Mouse (Mus musculus) limb, embryonic 11.5 days (tissue): ENCODE results near the gene Rpgrip1l. TPM values are rescaled to one million over a fixed set of nuclear protein-coding genes. Genes with fewer than 3 reads are reported as not detected.

Source experiments
- ATAC-seq: fragments of 200-750 bp; cut with Nextera tagmentation; 2 replicates; pipeline ENCODE4 v1.8.0; 2017; ENCODE audit warnings: low read depth; ENCODE audit not compliant: insufficient number of reproducible peaks, low FRiP score, low TSS enrichment
- DNase-seq: peaks from one replicate; pipeline ENCODE4 v3.0.0-alpha.2; 2015; ENCODE audit warnings: low spot score
- H3K27ac ChIP-seq: fragments of 300-500 bp; sonication (generic); replicated peaks from 2 replicates; pipeline ENCODE4 v1.5.1; 2014; ENCODE audit warnings: low read depth, mild to moderate bottlenecking, low read length
- H3K27me3 ChIP-seq: fragments of 300-500 bp; sonication (generic); 2 replicates; pipeline ENCODE4 v1.6.1; 2014; ENCODE audit warnings: mild to moderate bottlenecking, low read length, mixed read lengths; ENCODE audit not compliant: control insufficient read depth, insufficient read depth
- H3K36me3 ChIP-seq: fragments of 300-500 bp; sonication (generic); 2 replicates; pipeline ENCODE4 v1.6.1; 2014; ENCODE audit warnings: mild to moderate bottlenecking, low read length, moderate library complexity, mixed read lengths; ENCODE audit not compliant: control insufficient read depth, insufficient read depth
- H3K4me1 ChIP-seq: fragments of 300-500 bp; sonication (generic); 2 replicates; pipeline ENCODE4 v1.6.1; 2014; ENCODE audit warnings: low read length, mixed read lengths; ENCODE audit not compliant: control insufficient read depth, insufficient read depth
- H3K4me2 ChIP-seq: fragments of 300-500 bp; sonication (generic); 2 replicates; pipeline ENCODE4 v1.6.1; 2014; ENCODE audit warnings: low read depth, mild to moderate bottlenecking, moderate library complexity; ENCODE audit not compliant: severe bottlenecking
- H3K4me3 ChIP-seq: fragments of 300-500 bp; sonication (generic); 2 replicates; pipeline ENCODE4 v1.5.1; 2014; ENCODE audit warnings: low read depth, low read length
- H3K9ac ChIP-seq: fragments of 300-500 bp; sonication (generic); 2 replicates; pipeline ENCODE4 v1.6.1; 2014; ENCODE audit warnings: mild to moderate bottlenecking, low read length
- H3K9me3 ChIP-seq: fragments of 300-500 bp; sonication (generic); 2 replicates; pipeline ENCODE4 v1.6.1; 2016; ENCODE audit warnings: low read length; ENCODE audit not compliant: control insufficient read depth
- WGBS: fragments of 180-500 bp; shearing (Covaris S2); extraction: QIAGEN DNeasy Blood & Tissue Kit; methylation state at CpG from one replicate; pipeline ENCODE4 v1.1.7; 2014; 5-methylcytosine and 5-hydroxymethylcytosine counted together
- polyA plus RNA-seq: library from polyadenylated mRNA; unstranded; fragments of >200 nt; fragmentation: Nextera tagmentation; extraction: Ambion mirVana; gene quantifications from 2 replicates; pipeline ENCODE4 v1.2.1, GENCODE M21; 2014

The Rpgrip1l gene
- polyA plus RNA-seq, 1 experiment from 2014 or later = 15.4 TPM

- H3K4me3 ChIP-seq = no peak overlapping the region
- H3K36me3 ChIP-seq = no peaks in the 10 kb centered on the region
- H3K9me3 ChIP-seq = no peaks in the 10 kb centered on the region
- WGBS = 67% methylated on average over 4 of the region's 4 CpGs
- H3K4me1 ChIP-seq = no peaks in the 10 kb centered on the region
- no peak overlapping the region for H3K4me2 ChIP-seq
- H3K27me3 ChIP-seq = no peaks in the 10 kb centered on the region
- DNase-seq (no peak), ATAC-seq (no peak)
- no peak overlapping the region for H3K27ac ChIP-seq
- H3K9ac ChIP-seq = no peak overlapping the region
These were observed 67.1 kb downstream of the Rpgrip1l start for GRCm38 (mm10) chr8:91245821-91246454.

GRCm38 (mm10) chr8:91242721-91243120, 70.3 kb downstream of the Rpgrip1l start:
- Histone ChIP-seq H3K9me3 (no peaks in the 10 kb centered on the region), H3K27ac (no peak overlapping the region), H3K4me2 (no peak overlapping the region), H3K9ac (no peak overlapping the region), H3K4me1 (no peaks in the 10 kb centered on the region), H3K27me3 (no peaks in the 10 kb centered on the region), H3K4me3 (no peak overlapping the region), H3K36me3 (no peaks in the 10 kb centered on the region)
- DNase-seq (no peak), ATAC-seq (no peak)
- WGBS = 56% methylated on average over 1 of the region's 1 CpGs

GRCm38 (mm10) chr8:91241873-91242519, 71.1 kb downstream of the Rpgrip1l start:
- no peak overlapping the region for H3K27ac ChIP-seq
- no peaks in the 10 kb centered on the region for H3K36me3 ChIP-seq
- WGBS = 72% methylated on average over 8 of the region's 8 CpGs
- H3K9me3 ChIP-seq = no peaks in the 10 kb centered on the region
- no peaks in the 10 kb centered on the region for H3K27me3 ChIP-seq
- H3K4me2 ChIP-seq = no peak overlapping the region
- H3K9ac ChIP-seq = no peak overlapping the region
- no peak overlapping the region for H3K4me3 ChIP-seq
- no peaks in the 10 kb centered on the region for H3K4me1 ChIP-seq
- ATAC-seq = no peak
- DNase-seq = no peak

GRCm38 (mm10) chr8:91241371-91241770, 71.7 kb downstream of the Rpgrip1l start:
- Histone ChIP-seq H3K9ac (no peak overlapping the region), H3K27me3 (no peaks in the 10 kb centered on the region), H3K27ac (no peak overlapping the region), H3K9me3 (no peaks in the 10 kb centered on the region), H3K4me2 (no peak overlapping the region), H3K36me3 (no peaks in the 10 kb centered on the region), H3K4me3 (no peak overlapping the region), H3K4me1 (no peaks in the 10 kb centered on the region)
- 26% methylated on average over 5 of the region's 5 CpGs for WGBS
- no peak for DNase-seq
- ATAC-seq = no peak

- WGBS = 81% methylated on average over 2 of the region's 2 CpGs
- H3K4me1 ChIP-seq = no peaks in the 10 kb centered on the region
- DNase-seq = no peak
- ATAC-seq = no peak
- H3K9ac ChIP-seq = no peak overlapping the region
- no peaks in the 10 kb centered on the region for H3K27me3 ChIP-seq
- no peak overlapping the region for H3K4me3 ChIP-seq
- no peaks in the 10 kb centered on the region for H3K36me3 ChIP-seq
- H3K27ac ChIP-seq = no peak overlapping the region
- H3K4me2 ChIP-seq = no peak overlapping the region
- H3K9me3 ChIP-seq = no peaks in the 10 kb centered on the region
These were observed 75.9 kb downstream of the Rpgrip1l start for GRCm38 (mm10) chr8:91237191-91237590.

- WGBS = 93% methylated on average over 2 of the region's 2 CpGs
- H3K27ac ChIP-seq = no peak overlapping the region
- H3K36me3 ChIP-seq = no peaks in the 10 kb centered on the region
- H3K9me3 ChIP-seq = no peaks in the 10 kb centered on the region
- no peaks in the 10 kb centered on the region for H3K4me1 ChIP-seq
- no peaks in the 10 kb centered on the region for H3K27me3 ChIP-seq
- no peak overlapping the region for H3K9ac ChIP-seq
- no peak for DNase-seq
- H3K4me3 ChIP-seq = no peak overlapping the region
- H3K4me2 ChIP-seq = no peak overlapping the region
- ATAC-seq = no peak
These were observed 79.0 kb downstream of the Rpgrip1l start for GRCm38 (mm10) chr8:91234097-91234496.

- WGBS = 92% methylated on average over 7 of the region's 7 CpGs
- ATAC-seq (no peak), DNase-seq (no peak)
- no peak overlapping the region for H3K9ac ChIP-seq
- H3K36me3 ChIP-seq = no peaks in the 10 kb centered on the region
- no peak overlapping the region for H3K27ac ChIP-seq
- H3K4me1 ChIP-seq = no peaks in the 10 kb centered on the region
- no peak overlapping the region for H3K4me2 ChIP-seq
- H3K27me3 ChIP-seq = no peaks in the 10 kb centered on the region
- no peaks in the 10 kb centered on the region for H3K9me3 ChIP-seq
- no peak overlapping the region for H3K4me3 ChIP-seq
These were observed 85.6 kb downstream of the Rpgrip1l start for GRCm38 (mm10) chr8:91227421-91227841.

GRCm38 (mm10) chr8:91224227-91224626, 88.8 kb downstream of the Rpgrip1l start:
- WGBS = 95% methylated on average over 7 of the region's 7 CpGs
- H3K4me1 ChIP-seq = no peaks in the 10 kb centered on the region
- no peaks in the 10 kb centered on the region for H3K36me3 ChIP-seq
- H3K9me3 ChIP-seq = no peaks in the 10 kb centered on the region
- no peak overlapping the region for H3K9ac ChIP-seq
- H3K27me3 ChIP-seq = no peaks in the 10 kb centered on the region
- no peak overlapping the region for H3K4me2 ChIP-seq
- no peak overlapping the region for H3K27ac ChIP-seq
- DNase-seq = no peak
- H3K4me3 ChIP-seq = no peak overlapping the region
- ATAC-seq = no peak
